Mouse (Mus musculus) monocyte, adult 59 days (primary cell): ENCODE measurements around the gene Actr2. TPM values are rescaled to one million over a fixed set of nuclear protein-coding genes. Genes with fewer than 3 reads are reported as not detected.

ENCODE experiments used
- total RNA-seq, 2 experiments: library from RNA; stranded (reverse); gene quantifications; one replicate each; pipeline ENCODE4 v1.2.4; 2023

Gene Actr2
- total RNA-seq, result 100 to 1,000 TPM; 345 to 360 TPM

DNA sequence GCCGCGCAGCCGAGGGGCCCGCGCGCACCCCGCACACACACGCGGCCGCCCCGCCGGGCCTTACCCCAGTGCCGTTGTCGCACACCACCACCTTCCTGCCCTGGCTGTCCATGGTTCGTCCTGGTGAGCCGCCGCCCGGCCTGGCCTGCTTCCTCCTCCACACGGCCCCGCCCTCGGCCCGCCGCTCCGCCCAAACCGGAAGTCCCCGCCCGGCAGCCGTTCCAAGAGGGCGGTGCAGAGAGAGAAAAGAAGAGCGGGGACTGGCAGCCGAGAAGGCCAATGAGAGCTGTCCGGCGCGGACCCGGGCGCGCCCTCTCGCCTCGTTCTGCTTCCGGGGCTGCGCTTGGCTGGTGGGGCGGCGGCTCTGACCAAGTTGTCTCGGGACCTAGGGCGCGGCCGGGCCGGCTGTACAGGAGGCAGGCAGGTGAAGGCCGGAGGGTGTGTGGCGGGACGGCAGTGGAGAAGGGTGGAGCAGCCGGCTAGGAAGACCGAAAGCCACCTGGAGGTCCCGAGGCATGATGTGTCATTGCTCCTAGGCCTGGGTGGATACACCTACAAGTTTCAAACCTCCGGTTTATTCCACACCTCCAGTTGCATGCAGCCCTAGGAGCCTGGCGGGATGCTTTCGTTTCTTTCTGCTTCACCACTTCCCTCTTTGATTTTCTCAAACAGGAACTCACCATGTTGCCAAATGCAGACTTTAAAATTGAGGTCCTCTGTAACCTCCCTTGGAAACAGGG lies at the start of gene Actr2:
TSS of gene Actr2 (minus strand) at position 173 of the 740 bp plus-strand sequence.

Other genes starting within 250 kb of the Actr2 start
- gene Spred2, start 188.5 kb downstream of the Actr2 start, total RNA-seq, result 10 to 100 TPM; 11.2 to 13.7 TPM
- gene Rab1a, start 88.5 kb upstream of the Actr2 start, total RNA-seq, result 100 to 1,000 TPM; 151 to 152 TPM
- 1 to 10 TPM; 8.8 to 9.0 TPM for gene Cep68, start 136.5 kb upstream of the Actr2 start, total RNA-seq
- under 1 TPM; 0.52 to 0.60 TPM for gene Slc1a4, start 219.8 kb upstream of the Actr2 start, total RNA-seq